Mouse (Mus musculus) right cerebral cortex, postnatal 36 days (tissue): ENCODE data around the gene Kif24.
A peak's percentile ranks its signal among the peaks of the same experiment; 100 is the strongest.
"Not testable (repeated sequence)": the region's sequence is repeated elsewhere in the genome, so short reads cannot be mapped to it uniquely, and the experiment has no call there.

Experiments
- DNase-seq, 2 experiments: peaks; one replicate each; pipeline ENCODE4 v3.0.0; 2022; ENCODE audit warnings: low spot score in 2 of 2, mixed read lengths in 1 of 2

Kif24 gene

DNA sequence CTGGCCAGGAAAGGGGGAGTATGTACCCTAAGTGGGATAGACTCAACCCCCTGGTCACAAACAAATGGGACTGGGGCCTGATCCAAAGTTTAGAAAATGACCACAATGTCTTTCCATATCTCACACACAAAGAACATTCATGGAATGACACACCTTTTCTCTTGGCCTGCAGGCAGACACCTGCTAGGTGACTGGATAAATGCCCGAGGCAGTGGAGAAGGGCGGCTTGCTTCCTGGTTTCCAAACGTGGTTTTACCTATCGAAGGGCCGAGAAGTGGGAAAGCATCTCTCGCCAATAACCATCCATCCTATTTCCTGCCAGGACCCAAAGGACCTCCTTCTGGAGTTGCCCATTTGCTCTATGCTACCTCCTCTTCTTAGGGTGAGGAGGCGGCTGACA, 28.3 kb upstream of the Kif24 start:
- DNase-seq: no peak

DNA sequence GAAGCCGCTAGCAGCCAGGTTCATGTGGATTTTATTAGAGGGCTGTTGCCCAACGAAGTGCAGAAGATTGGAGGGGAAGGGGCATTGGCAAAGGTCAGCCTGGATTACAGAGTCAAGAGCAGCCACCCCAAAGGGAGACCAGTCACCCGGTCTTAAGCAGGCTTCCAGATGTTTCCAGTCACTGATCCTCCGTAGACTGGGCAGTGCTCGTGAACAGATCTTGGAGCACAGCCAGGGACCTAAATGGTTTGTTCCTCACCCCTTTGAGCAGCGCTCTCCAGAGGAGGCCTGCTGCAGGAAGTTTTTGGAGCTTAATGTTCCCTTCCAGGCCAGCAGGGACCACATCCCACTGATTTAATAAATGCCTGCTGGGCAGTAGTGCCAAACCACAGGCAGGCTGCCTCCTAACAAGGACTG, 16.9 kb upstream of the Kif24 start:
- no peak for DNase-seq

DNA sequence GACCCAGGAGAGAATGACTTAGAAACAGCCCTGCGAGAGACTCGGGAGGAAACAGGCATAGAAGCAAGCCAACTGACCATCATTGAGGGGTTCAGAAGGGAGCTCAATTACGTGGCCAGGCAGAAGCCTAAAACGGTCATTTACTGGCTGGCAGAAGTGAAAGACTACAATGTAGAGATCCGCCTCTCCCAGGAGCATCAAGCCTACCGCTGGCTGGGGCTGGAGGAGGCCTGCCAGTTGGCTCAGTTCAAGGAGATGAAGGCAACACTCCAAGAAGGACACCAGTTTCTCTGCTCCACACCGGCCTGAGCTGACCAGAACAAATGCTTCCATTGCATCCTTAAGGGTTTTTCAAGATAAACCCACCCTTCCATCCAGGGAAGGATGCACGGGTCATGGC, 15.6 kb upstream of the Kif24 start:
- DNase-seq: no peak

DNA sequence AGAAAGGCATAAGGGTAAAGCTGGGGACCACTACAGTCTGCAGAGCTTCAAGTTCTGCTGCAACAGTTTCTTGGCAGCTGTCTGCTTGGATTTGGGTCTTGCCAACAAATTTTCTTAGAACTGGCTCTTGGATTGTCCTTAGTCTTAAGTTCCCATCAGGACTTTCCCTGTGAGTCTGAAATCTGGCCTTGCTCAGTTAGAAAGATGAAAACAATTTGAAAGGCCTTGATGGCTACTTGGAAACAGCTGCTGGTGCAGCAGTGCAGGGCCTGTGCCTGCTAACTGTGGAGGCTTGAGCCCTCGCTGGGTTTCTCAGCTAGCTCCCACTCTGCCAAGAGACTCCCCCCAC, 14.7 kb upstream of the Kif24 start:
- no peak for DNase-seq

DNA sequence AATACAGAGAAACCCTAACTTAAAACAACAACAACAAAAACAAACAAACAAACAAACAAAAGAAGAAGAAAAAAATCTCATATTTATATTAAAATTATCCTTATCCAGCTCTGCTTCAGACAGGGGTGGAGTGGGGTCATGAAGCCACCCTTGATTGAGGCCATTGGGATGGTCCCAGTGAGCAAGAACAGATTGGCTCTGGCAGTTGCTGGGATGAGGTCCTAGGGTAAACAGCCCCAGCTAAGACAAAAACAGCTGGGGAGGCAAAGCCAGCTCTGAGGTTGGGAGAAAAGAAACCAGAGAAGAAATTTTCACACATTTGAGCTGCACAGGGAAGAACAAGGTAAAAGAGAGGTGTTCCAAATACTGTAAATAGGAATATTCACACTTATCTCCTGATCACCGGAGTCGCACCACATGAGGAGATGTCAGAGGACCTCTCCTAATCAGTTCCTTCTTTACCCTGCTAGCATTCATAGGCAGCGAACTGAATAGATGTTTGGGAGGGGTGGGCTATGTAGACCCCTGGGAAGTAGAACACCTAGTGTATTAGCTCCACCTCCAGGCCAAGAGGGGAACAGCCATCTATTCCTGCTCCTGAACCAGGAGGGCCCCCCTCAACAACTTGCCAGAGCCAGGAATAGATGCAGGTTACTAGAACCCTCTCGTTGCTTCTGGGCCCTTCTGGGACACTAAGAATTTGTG, 14.2 kb upstream of the Kif24 start:
- DNase-seq: no peak

DNA sequence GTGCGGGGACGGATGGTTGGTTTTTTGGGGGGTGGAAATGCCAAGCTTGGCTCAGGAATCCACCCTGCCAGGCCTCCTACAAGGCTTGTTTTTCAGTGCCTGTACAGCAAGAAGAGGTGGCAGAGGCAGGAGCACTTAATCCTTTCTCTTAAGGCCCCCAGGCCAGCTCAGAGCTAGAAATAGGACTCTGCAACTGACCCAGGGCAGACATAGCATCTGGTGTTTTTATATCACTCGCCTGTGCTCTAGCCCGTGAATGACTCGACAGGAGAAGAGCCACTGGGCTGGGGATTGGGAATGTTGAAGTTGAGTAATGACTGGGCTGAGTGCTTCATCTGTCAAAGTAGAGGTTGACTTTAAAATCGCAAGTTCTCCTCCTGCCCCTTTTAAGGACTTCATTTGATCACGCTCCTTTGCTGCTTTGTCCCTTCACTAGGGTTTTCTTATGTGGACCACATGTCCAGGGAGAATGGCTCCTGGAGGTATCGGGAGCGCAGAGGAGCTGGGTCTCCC, 13.0 kb upstream of the Kif24 start:
- no peak for DNase-seq

DNA sequence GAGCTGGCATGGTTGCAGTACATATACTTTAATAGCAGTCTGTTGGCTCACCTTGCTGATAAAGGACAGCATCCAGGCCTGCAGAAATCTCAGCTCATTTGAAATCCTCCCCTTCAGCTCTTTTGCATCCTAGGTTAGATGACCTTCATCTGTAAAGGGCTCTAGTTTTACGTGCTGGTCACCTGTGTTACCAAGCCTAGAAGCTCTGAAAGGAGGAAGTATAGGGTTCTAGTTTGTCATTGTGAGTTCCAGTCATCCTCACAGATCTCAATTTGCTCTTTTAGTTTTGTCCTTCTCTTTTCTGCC, 6.7 kb upstream of the Kif24 start:
- no peak for DNase-seq

DNA sequence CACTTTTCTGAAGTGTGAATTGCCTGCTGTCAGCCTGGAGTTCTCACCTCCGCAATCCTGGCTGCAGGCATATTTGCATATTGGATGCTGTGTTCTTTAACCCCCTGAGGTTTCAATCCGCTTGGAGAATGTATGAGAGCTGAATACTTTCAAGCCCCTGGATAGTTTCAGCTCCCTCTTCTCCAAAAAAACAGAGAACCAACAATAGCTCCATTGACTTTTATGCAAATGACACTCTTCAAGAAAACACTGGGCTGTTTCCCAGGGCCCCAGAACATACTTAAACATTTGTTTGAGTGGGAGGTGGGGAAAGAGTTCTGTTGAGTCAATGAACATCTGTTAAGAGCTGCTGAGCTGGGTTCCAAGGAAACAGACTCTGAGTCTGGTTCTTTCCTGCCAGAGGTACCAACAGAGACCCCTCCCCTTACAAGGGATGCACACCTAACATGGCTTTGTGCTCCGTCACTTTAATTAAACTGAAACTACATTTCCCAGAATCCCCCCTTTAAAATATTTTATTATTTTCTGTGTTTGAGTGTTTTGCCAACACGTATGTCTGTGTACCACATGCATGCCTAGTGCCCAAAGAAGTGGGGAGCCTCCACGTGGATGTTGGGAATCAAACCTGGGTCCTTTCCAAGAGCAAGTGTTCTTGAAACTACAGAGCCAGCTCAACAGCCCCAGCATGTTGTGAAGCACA, 6.1 kb upstream of the Kif24 start:
- peak; percentile 42 to 71 for DNase-seq

DNA sequence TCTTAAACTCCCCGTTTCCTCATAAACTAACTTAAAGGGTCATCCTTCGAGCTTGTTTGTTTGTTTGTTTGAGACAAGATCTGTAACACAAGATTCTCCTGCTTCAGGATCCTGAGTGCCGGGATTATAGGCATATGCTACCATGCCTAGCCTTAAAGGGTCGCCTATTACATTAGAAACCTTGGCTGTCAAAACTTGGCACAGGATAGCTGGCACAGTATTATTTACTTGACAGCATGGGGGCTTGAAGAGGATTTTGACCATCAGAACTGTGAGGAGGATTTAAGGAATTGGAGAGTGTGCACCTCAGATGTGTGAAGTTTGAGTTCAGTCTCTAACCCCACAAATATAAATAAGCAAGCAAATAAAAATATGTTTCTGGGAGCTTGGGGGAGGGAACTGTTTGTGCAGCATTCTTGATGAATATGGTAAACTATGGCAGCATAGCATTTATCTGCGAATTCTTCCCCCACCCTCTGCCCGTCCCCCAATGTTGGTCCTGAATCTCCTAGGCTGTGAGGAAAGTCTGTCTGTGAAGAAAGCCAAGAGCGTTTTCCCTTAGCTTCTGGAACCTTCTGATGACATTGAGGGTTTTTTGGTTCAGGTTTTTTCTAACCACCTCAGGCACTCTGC, 5.5 kb upstream of the Kif24 start:
- no peak for DNase-seq

DNA sequence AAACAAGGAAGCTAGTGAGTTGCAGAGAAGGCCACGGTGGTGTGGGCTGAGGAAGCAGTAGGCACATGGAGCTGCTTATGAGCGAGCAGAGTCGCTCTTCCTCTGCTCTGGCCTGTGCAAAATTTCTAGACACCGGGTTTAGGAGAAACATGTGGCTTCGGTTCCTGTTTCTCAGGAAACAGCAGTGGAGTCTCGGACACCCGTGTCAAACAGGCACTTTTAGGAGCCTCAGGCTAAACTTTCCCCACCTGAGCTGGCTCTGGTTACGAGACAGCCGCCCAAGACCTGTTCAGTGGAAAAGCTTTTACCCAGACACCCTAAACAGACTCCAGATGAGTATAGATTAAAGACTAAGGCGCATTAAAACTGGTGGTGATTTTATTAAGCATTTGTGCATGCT, 4.5 kb upstream of the Kif24 start:
- DNase-seq: no peak

DNA sequence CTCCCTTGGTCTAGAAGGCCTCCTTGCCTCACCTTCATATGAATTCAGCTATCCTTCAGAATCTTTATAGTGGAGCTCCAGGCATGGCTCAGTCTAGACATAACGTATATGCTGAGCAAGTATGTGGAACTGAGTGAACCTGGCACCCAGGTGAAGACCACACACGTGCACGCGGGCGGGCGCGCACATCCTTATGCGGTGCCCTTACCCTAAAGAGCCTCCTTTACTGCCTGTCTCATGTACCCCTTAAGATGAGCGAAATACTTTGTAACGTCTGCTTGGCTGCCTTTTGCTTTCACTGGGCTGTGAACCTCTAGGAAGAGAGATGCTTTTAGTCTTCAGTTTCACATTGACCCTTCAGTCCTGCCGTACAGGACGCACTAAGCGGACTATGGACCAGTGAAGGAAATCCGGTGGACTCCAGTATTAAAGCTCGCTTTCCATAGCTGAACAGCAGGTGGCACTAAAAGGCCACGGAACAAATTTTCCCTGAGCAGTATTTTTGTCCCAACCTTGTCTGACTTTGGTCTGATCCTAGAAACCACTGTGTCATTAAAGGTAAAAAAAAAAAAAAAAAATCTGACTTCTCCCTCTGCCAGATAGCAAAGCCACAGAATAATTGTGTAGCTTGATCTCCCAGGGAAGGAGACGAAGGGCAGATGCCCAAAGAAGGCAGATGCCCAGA, 3.9 kb upstream of the Kif24 start:
- DNase-seq: no peak

DNA sequence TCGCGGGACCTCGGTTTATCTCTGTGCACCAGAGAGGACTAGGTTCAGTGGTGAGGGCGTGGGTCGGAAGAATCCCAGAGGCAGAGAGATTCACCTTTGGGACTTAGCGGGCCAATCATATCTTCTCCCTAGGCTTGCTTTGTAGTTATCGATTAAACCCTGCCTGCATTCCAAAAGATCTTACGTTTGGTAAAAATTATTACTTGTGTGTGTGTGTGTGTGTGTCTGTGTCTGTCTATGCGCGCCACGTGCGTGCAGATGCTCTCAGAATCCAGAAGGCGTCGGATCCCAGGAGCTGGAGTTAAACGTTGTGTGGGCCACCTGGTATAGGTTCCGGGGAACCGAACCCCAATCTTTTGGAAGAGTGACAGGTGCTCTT, 589 bp upstream of the Kif24 start:
- no peak for DNase-seq

DNA sequence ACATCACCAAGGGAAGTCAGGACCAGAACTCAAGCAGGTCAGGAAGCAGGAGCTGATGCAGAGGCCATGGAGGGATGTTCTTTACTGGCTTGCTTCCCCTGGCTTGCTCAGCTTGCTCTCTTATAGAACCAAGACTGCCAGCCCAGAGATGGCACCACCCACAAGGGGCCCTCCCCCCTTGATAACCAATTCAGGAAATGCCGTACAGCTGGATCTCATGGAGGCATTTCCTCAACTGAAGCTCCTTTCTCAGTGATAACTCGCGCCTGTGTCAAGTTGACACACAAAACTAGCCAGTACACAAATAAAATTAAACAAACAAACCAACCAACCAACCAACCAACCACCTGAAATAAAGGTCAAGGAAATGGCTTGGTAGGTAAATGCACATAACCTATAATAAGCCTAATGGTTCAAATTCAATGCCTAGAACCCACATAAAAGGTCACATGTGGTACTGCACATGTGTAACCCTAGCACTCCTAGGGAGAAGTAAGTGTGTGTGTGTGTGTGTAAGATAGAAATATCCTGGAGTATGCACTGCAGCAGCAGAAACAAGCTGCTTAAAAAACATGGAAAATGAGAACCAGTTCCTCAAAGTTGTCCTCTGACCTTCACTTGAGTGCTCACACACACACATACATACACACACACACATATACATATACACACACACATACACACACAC, 1.5 kb downstream of the Kif24 start:
- DNase-seq: not testable (repeated sequence)

DNA sequence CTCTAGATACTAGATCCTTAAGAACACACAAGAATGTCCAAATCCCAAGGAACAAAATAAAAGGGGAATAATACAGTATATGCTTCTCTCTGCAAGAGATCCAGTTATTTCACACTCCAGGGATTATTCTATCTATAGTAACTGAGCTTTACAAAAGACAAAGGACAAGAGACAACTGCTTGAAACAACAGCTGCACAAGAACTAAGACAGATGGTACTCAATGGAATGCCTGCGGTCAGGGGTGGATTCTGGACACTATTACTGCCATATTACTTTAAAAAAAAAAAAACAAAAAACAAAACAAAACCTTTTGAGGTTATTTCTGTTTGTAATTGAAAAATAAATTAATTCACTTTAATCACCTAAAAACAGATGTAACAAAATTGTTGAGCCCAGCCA, 4.0 kb downstream of the Kif24 start:
- DNase-seq: no peak

DNA sequence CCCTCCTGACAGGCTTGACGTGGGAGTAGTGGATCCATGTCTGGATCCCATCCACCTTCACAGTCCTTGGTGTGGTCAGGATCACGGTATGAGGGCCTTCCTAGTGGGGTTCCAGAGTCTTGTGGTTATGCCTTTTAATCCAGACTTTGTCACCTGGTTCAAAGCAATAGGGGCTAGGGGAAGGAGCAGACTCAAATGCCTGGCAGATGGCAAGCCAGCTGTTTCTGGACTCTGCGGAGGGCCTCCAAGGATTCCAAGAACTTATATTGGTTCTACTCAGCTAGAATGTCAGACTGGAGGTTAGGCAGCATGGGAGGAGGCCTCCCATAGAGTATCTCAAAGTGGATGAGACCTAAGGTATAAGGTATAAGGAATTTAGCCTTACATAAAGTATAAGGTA, 17.1 kb downstream of the Kif24 start:
- DNase-seq: no peak

DNA sequence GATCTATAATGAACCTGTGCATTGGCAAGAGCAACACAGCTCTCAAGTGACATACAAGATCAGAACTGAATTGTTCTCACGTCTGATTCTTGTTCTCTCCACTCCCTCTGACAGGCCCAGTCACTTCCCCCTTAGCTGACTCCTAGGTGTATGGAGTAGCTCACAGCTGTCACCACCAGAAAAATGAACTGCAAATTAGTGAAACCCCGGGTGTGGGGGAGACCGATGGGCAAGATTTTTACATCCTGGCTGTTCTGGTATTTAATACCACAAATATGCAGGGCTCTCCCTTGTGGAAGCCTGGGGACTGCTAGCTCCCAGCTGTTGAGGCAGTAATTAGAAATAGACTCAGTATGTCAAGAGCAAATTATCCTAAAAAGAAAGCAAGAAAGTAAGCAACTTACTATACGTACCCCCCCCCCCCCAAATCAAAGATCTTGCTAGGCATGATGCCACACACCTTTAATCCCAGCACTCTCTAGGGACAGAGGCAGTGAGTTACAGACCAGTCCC, 21.8 kb downstream of the Kif24 start:
- no peak for DNase-seq

DNA sequence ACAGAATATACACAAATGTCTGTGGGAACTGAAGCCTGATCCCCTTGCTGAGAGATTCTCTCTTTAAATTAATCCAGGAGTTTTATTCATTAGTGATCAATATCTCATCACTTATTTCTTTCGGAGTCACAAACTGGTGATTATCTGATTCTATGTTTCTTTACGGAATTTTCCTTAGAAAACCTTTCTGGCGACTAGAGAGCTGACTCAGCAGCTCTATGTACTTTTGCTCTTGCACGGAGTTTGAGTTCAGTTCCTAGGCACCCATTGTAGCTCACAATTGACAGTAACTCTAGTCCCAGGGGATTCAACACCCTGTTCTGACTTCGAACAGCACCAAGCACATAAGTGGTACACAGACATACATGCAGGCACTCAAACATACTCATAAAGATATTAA, 25.8 kb downstream of the Kif24 start:
- DNase-seq: no peak

DNA sequence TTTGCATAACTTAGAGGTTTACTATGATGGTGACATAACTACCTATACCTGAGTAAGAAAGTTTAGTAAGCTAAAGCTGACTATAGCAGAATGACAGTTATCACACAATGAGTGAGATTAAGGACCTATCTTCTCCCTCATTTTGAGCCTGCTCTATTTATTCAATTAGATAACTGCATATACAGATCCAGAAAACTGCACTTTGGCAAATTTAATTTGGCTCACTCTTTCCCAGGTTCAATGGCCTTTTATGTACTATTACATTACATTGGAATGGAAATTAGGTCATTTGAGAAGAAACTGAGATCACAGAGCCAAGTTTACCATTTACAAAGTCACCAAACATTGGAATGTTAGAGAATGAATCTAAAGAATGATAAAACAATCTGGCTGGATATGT, 47.7 kb downstream of the Kif24 start:
- no peak for DNase-seq

DNA sequence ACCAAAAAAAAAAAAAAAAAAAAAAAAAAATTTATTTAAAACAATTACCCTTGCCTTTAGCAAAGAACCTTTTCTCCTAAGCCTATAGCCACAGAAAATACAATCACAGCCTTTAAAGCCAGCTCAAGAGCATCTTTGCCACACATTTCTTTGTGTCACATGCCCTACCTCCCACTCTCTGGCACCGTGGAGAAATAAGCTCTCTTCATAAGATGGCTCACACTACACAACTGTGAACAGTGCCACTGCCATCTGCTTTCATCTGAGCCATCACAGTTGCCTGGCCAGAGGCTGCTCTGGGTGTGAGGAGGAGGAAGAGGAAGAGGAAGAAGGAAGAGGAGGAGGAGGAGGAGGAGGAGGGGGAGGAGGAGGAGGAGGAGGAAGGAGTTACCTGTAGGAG, 55.3 kb downstream of the Kif24 start:
- peak in 1 of 2 experiments; percentile 30 for DNase-seq

DNA sequence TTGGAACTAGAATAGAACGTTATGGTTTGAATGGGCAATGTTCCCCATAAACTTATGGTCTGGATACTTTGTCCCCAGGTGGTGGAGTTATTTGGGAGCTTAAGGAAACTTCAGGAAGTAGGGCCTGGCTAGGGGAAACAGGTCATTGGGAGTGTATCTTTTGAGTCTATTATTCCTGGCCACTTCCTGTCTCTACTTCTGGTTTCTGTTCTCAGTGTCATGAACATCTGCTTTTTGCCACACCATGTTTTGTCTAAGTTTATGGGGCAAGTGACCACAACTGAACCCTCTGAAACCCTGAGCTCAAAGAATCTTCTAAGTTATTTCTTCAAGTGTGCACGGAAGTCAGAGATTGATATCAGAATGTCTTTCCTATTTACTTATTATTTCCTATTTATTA, 57.3 kb downstream of the Kif24 start:
- no peak for DNase-seq

DNA sequence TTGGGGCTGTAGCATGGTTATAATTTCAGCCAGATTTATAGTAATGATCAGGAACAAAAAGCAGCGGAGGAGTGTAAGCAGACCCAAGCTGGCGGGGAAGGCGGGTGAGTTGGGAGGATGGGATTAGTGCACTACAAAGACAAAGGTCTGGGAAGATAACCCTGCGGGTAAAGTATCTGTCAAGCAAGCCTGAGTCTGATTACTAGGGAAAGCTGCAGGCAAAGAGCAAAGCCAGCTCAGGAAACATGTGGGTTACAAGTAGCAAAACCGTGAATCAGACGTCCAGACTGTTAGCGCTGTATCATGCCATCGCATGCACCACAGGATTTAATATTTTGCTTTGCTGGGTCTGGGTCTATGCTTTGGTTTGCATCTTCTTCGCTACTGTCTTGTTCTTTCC, 58.1 kb downstream of the Kif24 start:
- no peak for DNase-seq

DNA sequence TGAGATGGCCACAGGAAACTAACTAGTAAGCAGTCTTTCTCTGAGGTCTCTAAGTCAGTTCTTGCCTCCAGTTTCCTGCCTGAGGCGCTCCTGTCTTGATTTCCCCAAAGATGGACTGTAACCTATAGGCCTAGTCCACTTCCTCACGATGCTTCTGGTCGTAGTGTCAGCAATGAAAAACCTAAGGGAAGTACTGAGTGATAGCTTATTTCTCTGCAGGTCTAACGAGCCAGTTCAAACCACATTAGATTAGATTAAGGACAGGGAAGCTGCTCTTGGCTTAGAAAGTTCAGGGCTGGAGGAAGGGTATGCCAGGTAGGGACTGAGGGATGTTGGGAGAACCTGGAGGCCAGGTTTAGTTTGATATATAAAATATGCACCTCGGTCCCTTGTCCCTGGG, 63.1 kb downstream of the Kif24 start:
- no peak for DNase-seq
